Mouse (Mus musculus) E14TG2a.4 (cell line): Measurements from ENCODE around the gene Lpcat2.

Experiments used
- H3K27me3 ChIP-seq: 2 replicates; pipeline ENCODE4 v1.6.1; 2014; ENCODE audit warnings: low read length, control low read depth; ENCODE audit not compliant: insufficient read depth
- H3K36me3 ChIP-seq: 2 replicates; pipeline ENCODE4 v1.6.1; 2014; ENCODE audit warnings: low read length, control low read depth; ENCODE audit not compliant: insufficient read depth
- H3K4me1 ChIP-seq: replicated peaks from 2 replicates; pipeline ENCODE4 v1.6.1; 2014; ENCODE audit warnings: low read depth, low read length, control low read depth
- H3K4me3 ChIP-seq: replicated peaks from 2 replicates; pipeline ENCODE4 v1.5.1; 2014; ENCODE audit warnings: mild to moderate bottlenecking, low read length
- H3K9me3 ChIP-seq: 2 replicates; pipeline ENCODE4 v1.6.1; 2014; ENCODE audit warnings: low read length, control low read depth
- CTCF ChIP-seq: conservative IDR thresholded peaks from 2 replicates; pipeline ENCODE4 v1.5.1; 2014; ENCODE audit warnings: low read length
- NANOG ChIP-seq: IDR thresholded peaks from 2 replicates; pipeline ENCODE4 v1.6.1; 2014; ENCODE audit warnings: borderline replicate concordance, low read length, mixed read lengths
- POU5F1 ChIP-seq: IDR thresholded peaks from 2 replicates; pipeline ENCODE4 v1.6.1; 2014; ENCODE audit warnings: low read length, borderline replicate concordance

Gene Lpcat2

DNA sequence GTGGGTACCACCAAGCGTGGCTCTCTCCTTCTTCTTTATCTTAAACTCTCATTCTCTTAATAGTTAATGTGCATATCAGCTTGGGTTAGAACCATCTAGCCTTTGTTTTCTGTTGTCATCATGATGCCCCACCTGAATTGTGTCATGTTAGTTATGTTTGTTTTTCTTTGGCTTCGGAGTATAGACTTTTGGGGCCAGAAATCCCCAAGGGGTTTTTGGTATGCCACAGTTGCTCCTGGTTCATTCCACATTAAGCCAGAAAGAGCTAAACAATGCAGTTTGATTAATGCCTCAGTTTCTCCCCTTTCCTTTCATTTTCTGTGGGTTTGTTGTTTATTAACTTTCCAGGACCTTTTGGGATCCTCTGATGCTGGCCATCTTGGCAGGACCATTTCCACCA is 53.3 kb downstream of the Lpcat2 start:
- Histone ChIP-seq H3K9me3 (no peaks in the 10 kb centered on the region), H3K27me3 (no peaks in the 10 kb centered on the region), H3K36me3 (no peaks in the 10 kb centered on the region), H3K4me3 (no peak overlapping the region), H3K4me1 (no peaks in the 10 kb centered on the region)
- TF ChIP-seq NANOG, result no peak
- TF ChIP-seq POU5F1, result no peak
- no peak for TF ChIP-seq CTCF

DNA sequence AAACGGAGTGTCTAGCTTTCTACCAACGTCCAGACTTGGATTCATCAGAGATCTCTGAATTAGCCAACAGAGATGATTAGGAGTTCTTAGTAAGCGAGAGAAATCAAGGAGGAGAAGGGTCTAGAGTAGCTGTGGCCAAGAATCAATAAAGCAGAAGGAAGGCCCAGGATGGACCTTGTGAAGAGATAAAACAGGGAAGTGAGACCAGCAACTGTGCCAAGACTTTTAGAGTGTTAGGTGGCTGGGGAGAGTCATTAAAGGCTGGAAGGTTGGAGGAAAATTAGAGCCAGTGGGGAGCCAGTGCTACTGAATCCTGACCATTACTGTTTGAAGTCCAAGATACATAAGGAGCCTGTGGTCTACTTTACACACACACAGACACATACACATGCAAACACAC is 56.3 kb downstream of the Lpcat2 start:
- Histone ChIP-seq H3K27me3 (no peaks in the 10 kb centered on the region), H3K4me1 (no peaks in the 10 kb centered on the region), H3K4me3 (no peak overlapping the region), H3K36me3 (no peaks in the 10 kb centered on the region), H3K9me3 (no peaks in the 10 kb centered on the region)
- TF ChIP-seq NANOG (no peak), POU5F1 (no peak), CTCF (no peak)

DNA sequence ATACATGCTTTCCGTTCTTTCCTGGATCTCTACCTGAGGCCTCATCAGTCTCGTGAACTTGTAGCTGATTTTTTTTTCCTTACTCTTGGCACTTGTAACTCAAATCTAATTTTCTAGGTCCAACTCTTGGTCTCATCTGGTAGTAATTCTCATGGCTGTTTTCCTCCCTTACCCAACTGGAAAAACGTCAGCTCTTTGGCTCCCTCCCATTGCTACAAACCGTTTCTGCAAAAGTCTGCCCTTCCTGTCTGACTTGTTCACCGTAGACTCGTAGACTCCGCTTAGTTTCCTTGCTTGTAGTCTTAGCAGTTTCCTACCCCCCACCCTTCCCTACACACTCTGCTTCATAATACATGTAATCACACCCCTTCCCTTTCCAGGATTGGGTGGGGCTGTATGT is 58.3 kb downstream of the Lpcat2 start:
- H3K36me3 ChIP-seq, result no peaks in the 10 kb centered on the region
- no peak overlapping the region for H3K4me3 ChIP-seq
- H3K4me1 ChIP-seq, result no peaks in the 10 kb centered on the region
- no peaks in the 10 kb centered on the region for H3K27me3 ChIP-seq
- no peaks in the 10 kb centered on the region for H3K9me3 ChIP-seq
- no peak for TF ChIP-seq NANOG
- no peak for TF ChIP-seq CTCF
- no peak for TF ChIP-seq POU5F1

DNA sequence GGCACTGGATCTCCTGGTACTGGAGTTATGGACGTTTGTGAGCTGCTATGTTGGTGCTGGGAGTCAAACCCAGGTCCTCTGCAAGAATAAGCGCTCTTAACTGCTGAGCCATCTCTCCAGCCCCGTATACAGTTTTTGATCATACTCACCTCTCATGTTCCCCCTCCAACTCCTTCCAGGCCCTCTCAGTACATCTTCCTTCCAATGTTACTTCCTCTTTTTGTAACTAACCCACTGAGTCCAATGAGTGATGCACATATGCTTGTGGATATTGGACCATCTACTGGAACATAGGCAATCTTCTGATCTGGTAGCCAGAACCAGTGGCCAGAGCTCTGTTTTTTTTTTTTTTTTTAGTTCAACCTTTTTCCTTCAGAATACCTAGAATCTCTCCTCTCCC is 60.9 kb downstream of the Lpcat2 start:
- Histone ChIP-seq H3K9me3 (no peaks in the 10 kb centered on the region), H3K4me1 (no peaks in the 10 kb centered on the region), H3K36me3 (no peaks in the 10 kb centered on the region), H3K27me3 (no peaks in the 10 kb centered on the region), H3K4me3 (no peak overlapping the region)
- TF ChIP-seq CTCF (no peak), POU5F1 (no peak), NANOG (no peak)

- H3K9me3 ChIP-seq, result no peaks in the 10 kb centered on the region
- TF ChIP-seq NANOG, result no peak
- TF ChIP-seq POU5F1, result no peak
- no peak for TF ChIP-seq CTCF
- no peaks in the 10 kb centered on the region for H3K27me3 ChIP-seq
- H3K36me3 ChIP-seq, result no peaks in the 10 kb centered on the region
- no peak overlapping the region for H3K4me3 ChIP-seq
- no peaks in the 10 kb centered on the region for H3K4me1 ChIP-seq
Measured at GRCm38 (mm10) chr8:92921768-92922167, 66.6 kb downstream of the Lpcat2 start.

GRCm38 (mm10) chr8:92928986-92929385 is 73.8 kb downstream of the Lpcat2 start:
- no peaks in the 10 kb centered on the region for H3K9me3 ChIP-seq
- no peaks in the 10 kb centered on the region for H3K4me1 ChIP-seq
- H3K27me3 ChIP-seq, result no peaks in the 10 kb centered on the region
- no peaks in the 10 kb centered on the region for H3K36me3 ChIP-seq
- TF ChIP-seq CTCF (no peak), NANOG (no peak), POU5F1 (no peak)
- no peak overlapping the region for H3K4me3 ChIP-seq

- no peaks in the 10 kb centered on the region for H3K9me3 ChIP-seq
- H3K4me3 ChIP-seq, result no peak overlapping the region
Measured at GRCm38 (mm10) chr8:92938056-92938455, 82.9 kb downstream of the Lpcat2 start.

DNA sequence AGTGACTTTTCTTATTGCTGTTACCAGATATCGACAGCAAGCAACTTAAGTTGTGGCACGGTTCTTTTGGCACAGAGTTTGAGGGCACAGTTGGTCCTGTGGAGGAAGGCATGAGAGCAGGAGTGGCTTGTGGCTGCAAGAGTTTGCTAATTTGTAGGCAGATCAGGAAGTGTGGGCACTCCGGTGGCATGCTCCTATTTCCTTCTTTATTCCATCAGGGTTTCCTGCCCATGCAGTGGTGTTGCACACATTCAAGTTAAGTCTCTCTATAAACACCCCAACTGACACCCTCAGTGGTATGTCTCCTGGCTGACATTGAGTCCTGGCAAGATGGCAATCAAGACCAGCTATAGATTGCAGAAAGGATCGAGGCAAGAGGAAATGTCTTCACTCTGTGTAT is 93.9 kb downstream of the Lpcat2 start:
- TF ChIP-seq POU5F1, result no peak
- no peak for TF ChIP-seq CTCF
- TF ChIP-seq NANOG, result no peak
- Histone ChIP-seq H3K4me3 (no peak overlapping the region), H3K4me1 (no peaks in the 10 kb centered on the region), H3K9me3 (no peaks in the 10 kb centered on the region), H3K27me3 (peaks cover 5% of the 10 kb centered on the region), H3K36me3 (no peaks in the 10 kb centered on the region)

More at GRCm38 (mm10) chr8:92938056-92938455, 82.9 kb downstream of the Lpcat2 start:
- Histone ChIP-seq H3K4me1 (no peaks in the 10 kb centered on the region), H3K27me3 (no peaks in the 10 kb centered on the region), H3K36me3 (no peaks in the 10 kb centered on the region)
- no peak for TF ChIP-seq CTCF
- no peak for TF ChIP-seq POU5F1
- no peak for TF ChIP-seq NANOG

DNA sequence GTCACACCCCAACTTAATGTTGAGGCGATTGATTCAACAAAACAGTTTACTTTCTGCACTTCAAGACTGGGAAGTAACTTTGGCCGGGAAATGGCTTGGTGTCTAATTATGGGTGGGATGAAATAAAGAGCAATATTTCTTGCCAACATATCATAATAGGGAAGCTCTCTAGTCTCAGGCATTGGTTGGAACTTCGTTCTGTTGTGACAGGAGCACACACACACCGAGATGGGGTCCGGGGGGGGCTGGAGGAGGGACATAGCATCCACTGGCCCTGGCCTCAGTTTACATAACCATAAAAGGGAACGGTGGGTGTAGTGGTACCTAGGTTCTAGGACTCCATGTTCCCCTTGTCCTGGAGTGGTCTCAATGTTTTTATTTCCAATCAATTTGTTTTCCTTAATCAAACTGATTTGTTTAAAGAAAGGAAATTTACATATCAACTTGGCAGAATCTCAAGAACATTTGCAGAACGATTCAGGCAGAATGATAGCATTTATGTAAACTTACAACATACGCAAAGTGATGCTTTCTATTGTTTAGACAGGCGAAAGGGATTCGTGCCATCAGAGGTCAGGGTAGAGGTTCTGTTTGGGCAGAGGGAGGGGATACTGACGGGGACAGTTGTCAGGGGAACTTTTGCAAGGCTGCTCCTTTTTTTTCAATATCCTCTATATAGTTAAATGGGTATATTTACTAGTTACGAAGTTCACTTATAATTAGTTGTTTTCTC is 95.7 kb downstream of the Lpcat2 start:
- TF ChIP-seq NANOG, result no peak
- no peak for TF ChIP-seq POU5F1
- no peak for TF ChIP-seq CTCF
- Histone ChIP-seq H3K4me1 (no peaks in the 10 kb centered on the region), H3K9me3 (no peaks in the 10 kb centered on the region)

More for the DNA sequence above, 95.7 kb downstream of the Lpcat2 start:
- no peak overlapping the region for H3K4me3 ChIP-seq
- H3K36me3 ChIP-seq, result no peaks in the 10 kb centered on the region
- H3K27me3 ChIP-seq, result peaks cover 13% of the 10 kb centered on the region
